Mouse (Mus musculus) embryonic facial prominence, embryonic 12.5 days (tissue): ENCODE data around the gene Khdc4. TPM values are rescaled to one million over a fixed set of nuclear protein-coding genes. Genes with fewer than 3 reads are reported as not detected.
A peak's percentile ranks its signal among the peaks of the same experiment; 100 is the strongest.
"Not testable (repeated sequence)": the region's sequence is repeated elsewhere in the genome, so short reads cannot be mapped to it uniquely, and the experiment has no call there.

Experiments
- ATAC-seq: fragments of 200-750 bp; cut with Nextera tagmentation; 2 replicates; pipeline ENCODE4 v1.8.0; 2017; ENCODE audit not compliant: insufficient number of reproducible peaks, insufficient read depth, low FRiP score, low TSS enrichment
- H3K27ac ChIP-seq: fragments of 300-500 bp; sonication (generic); 2 replicates; pipeline ENCODE4 v1.5.1; 2016; ENCODE audit warnings: mild to moderate bottlenecking
- H3K27me3 ChIP-seq: fragments of 300-500 bp; sonication (generic); 2 replicates; pipeline ENCODE4 v1.6.1; 2016; ENCODE audit warnings: mild to moderate bottlenecking, moderate library complexity
- H3K36me3 ChIP-seq: fragments of 300-500 bp; sonication (generic); 2 replicates; pipeline ENCODE4 v1.6.1; 2016; ENCODE audit warnings: mild to moderate bottlenecking
- H3K4me1 ChIP-seq: fragments of 300-500 bp; sonication (generic); 2 replicates; pipeline ENCODE4 v1.6.1; 2016
- H3K4me2 ChIP-seq: fragments of 300-500 bp; sonication (generic); replicated peaks from 2 replicates; pipeline ENCODE4 v1.6.1; 2016; ENCODE audit warnings: mild to moderate bottlenecking, moderate library complexity
- H3K4me3 ChIP-seq: fragments of 300-500 bp; sonication (generic); 2 replicates; pipeline ENCODE4 v1.5.1; 2016; ENCODE audit warnings: mild to moderate bottlenecking
- H3K9ac ChIP-seq: fragments of 300-500 bp; sonication (generic); 2 replicates; pipeline ENCODE4 v1.6.1; 2016; ENCODE audit warnings: mild to moderate bottlenecking, moderate library complexity
- H3K9me3 ChIP-seq: fragments of 300-500 bp; sonication (generic); 2 replicates; pipeline ENCODE4 v1.6.1; 2016; ENCODE audit warnings: mild to moderate bottlenecking, moderate library complexity
- WGBS: fragments of 180-500 bp; shearing (Covaris S2); methylation state at CpG from one replicate; pipeline ENCODE4 v1.1.7; 2016; 5-methylcytosine and 5-hydroxymethylcytosine counted together
- polyA plus RNA-seq: library from polyadenylated mRNA; unstranded; fragments of >200 nt; fragmentation: Nextera tagmentation; extraction: Ambion mirVana; gene quantifications from 2 replicates; pipeline ENCODE4 v1.2.1, GENCODE M21; 2016

Gene Khdc4
- polyA plus RNA-seq, 1 experiment from 2014 or later = 117 TPM

GRCm38 (mm10) chr3:88701222-88701621 is 15.6 kb downstream of the Khdc4 start:
- Histone ChIP-seq H3K4me2 (no peak overlapping the region), H3K27me3 (no peaks in the 10 kb centered on the region), H3K4me1 (no peaks in the 10 kb centered on the region), H3K27ac (no peak overlapping the region), H3K9ac (no peak overlapping the region), H3K36me3 (peaks cover 81% of the 10 kb centered on the region), H3K4me3 (no peak overlapping the region), H3K9me3 (no peaks in the 10 kb centered on the region)
- 67% methylated on average over 3 of the region's 3 CpGs for WGBS
- no peak for ATAC-seq

GRCm38 (mm10) chr3:88713709-88714108 is 28.1 kb downstream of the Khdc4 start:
- Histone ChIP-seq H3K4me1 (peaks cover 14% of the 10 kb centered on the region; the same call in 1 of the 2 replicates), H3K4me2 (no peak overlapping the region), H3K9ac (no peak overlapping the region), H3K4me3 (no peak overlapping the region), H3K27ac (no peak overlapping the region), H3K27me3 (no peaks in the 10 kb centered on the region), H3K9me3 (no peaks in the 10 kb centered on the region), H3K36me3 (peaks cover 56% of the 10 kb centered on the region)
- no peak for ATAC-seq
- WGBS = 95% methylated on average over 4 of the region's 4 CpGs

- peaks cover 56% of the 10 kb centered on the region for H3K36me3 ChIP-seq
- 68% methylated on average over 2 of the region's 2 CpGs for WGBS
- no peak for ATAC-seq
Measured at GRCm38 (mm10) chr3:88714725-88715124, 29.1 kb downstream of the Khdc4 start.

GRCm38 (mm10) chr3:88715716-88716115 is 30.1 kb downstream of the Khdc4 start:
- H3K4me2 ChIP-seq, H3K27ac ChIP-seq, H3K27me3 ChIP-seq, H3K9me3 ChIP-seq, H3K4me3 ChIP-seq, H3K9ac ChIP-seq, ATAC-seq: not testable (repeated sequence)
- Histone ChIP-seq H3K4me1 (peaks cover 19% of the 10 kb centered on the region; the same call in 1 of the 2 replicates), H3K36me3 (peaks cover 56% of the 10 kb centered on the region)
- WGBS = 86% methylated on average over 5 of the region's 5 CpGs

More at GRCm38 (mm10) chr3:88714725-88715124, 29.1 kb downstream of the Khdc4 start:
- Histone ChIP-seq H3K4me2 (no peak overlapping the region), H3K9me3 (no peaks in the 10 kb centered on the region), H3K4me1 (peaks cover 19% of the 10 kb centered on the region; the same call in 1 of the 2 replicates), H3K4me3 (no peak overlapping the region), H3K27ac (no peak overlapping the region; the same call in 1 of the 2 replicates), H3K27me3 (no peaks in the 10 kb centered on the region), H3K9ac (no peak overlapping the region)

GRCm38 (mm10) chr3:88716399-88717197 is 31.0 kb downstream of the Khdc4 start, which contains the start of gene Rit1:
Gene Rit1, plus strand, starts transcription at chr3:88716838.
- peak within 1 kb of the TSS; percentile 78 for H3K4me2 ChIP-seq
- H3K9ac ChIP-seq = peak within 1 kb of the TSS; percentile 76
- ATAC-seq = peak; percentile 93
- H3K4me1 ChIP-seq = peaks cover 19% of the 10 kb centered on the region; the same call in 1 of the 2 replicates
- no peaks in the 10 kb centered on the region for H3K27me3 ChIP-seq
- WGBS = 3% methylated on average over 27 of the region's 27 CpGs
- H3K27ac ChIP-seq = peak within 1 kb of the TSS; percentile 73
- H3K4me3 ChIP-seq = peak within 1 kb of the TSS; percentile 78
- H3K36me3 ChIP-seq = peaks cover 53% of the 10 kb centered on the region
- no peaks in the 10 kb centered on the region for H3K9me3 ChIP-seq

GRCm38 (mm10) chr3:88717198-88717798 is 31.7 kb downstream of the Khdc4 start:
- peaks cover 47% of the 10 kb centered on the region for H3K36me3 ChIP-seq
- peak overlapping the region; percentile 78 for H3K4me3 ChIP-seq
- peak overlapping the region; percentile 73 for H3K27ac ChIP-seq
- 9% methylated on average over 9 of the region's 9 CpGs for WGBS
- H3K27me3 ChIP-seq = no peaks in the 10 kb centered on the region
- H3K9me3 ChIP-seq = no peaks in the 10 kb centered on the region
- ATAC-seq = peak; percentile 70
- peak overlapping the region; percentile 78 for H3K4me2 ChIP-seq
- peaks cover 19% of the 10 kb centered on the region; the same call in 1 of the 2 replicates for H3K4me1 ChIP-seq
- peak overlapping the region; percentile 76 for H3K9ac ChIP-seq

- no peaks in the 10 kb centered on the region for H3K9me3 ChIP-seq
- H3K4me2 ChIP-seq = peak overlapping the region; percentile 37
- WGBS = 58% methylated on average over 1 of the region's 1 CpGs
- no peaks in the 10 kb centered on the region for H3K27me3 ChIP-seq
- H3K36me3 ChIP-seq = peaks cover 41% of the 10 kb centered on the region
- H3K4me1 ChIP-seq = peaks cover 19% of the 10 kb centered on the region; the same call in 1 of the 2 replicates
- peak overlapping the region; percentile 20; the same call in 1 of the 2 replicates for H3K9ac ChIP-seq
- no peak for ATAC-seq
- H3K4me3 ChIP-seq = peak overlapping the region; percentile 13
- H3K27ac ChIP-seq = 0 out of 2 replicates have a peak overlapping the region, but pooled peaks have one; percentile 41
Measured at GRCm38 (mm10) chr3:88717831-88718230, 32.2 kb downstream of the Khdc4 start.

- ATAC-seq = no peak
- H3K27me3 ChIP-seq = no peaks in the 10 kb centered on the region
- H3K4me1 ChIP-seq = peaks cover 19% of the 10 kb centered on the region; the same call in 1 of the 2 replicates
- no peak overlapping the region for H3K4me2 ChIP-seq
- WGBS = 85% methylated on average over 2 of the region's 2 CpGs
- H3K9ac ChIP-seq = no peak overlapping the region
- H3K9me3 ChIP-seq = no peaks in the 10 kb centered on the region
- no peak overlapping the region for H3K4me3 ChIP-seq
- H3K36me3 ChIP-seq = peaks cover 41% of the 10 kb centered on the region
- H3K27ac ChIP-seq = no peak overlapping the region
Measured at GRCm38 (mm10) chr3:88719098-88719497, 33.5 kb downstream of the Khdc4 start.

GRCm38 (mm10) chr3:88736556-88736955 is 51.0 kb downstream of the Khdc4 start:
- H3K9ac ChIP-seq = no peak overlapping the region
- H3K27ac ChIP-seq = no peak overlapping the region
- H3K4me1 ChIP-seq = no peaks in the 10 kb centered on the region
- no peaks in the 10 kb centered on the region for H3K27me3 ChIP-seq
- no peaks in the 10 kb centered on the region for H3K9me3 ChIP-seq
- 93% methylated on average over 2 of the region's 2 CpGs for WGBS
- no peak overlapping the region for H3K4me2 ChIP-seq
- no peak overlapping the region for H3K4me3 ChIP-seq
- peaks cover 1% of the 10 kb centered on the region for H3K36me3 ChIP-seq
- no peak for ATAC-seq

- Histone ChIP-seq H3K9ac (no peak overlapping the region), H3K27ac (no peak overlapping the region), H3K36me3 (peaks cover 3% of the 10 kb centered on the region), H3K4me2 (no peak overlapping the region), H3K4me3 (no peak overlapping the region), H3K27me3 (no peaks in the 10 kb centered on the region), H3K4me1 (no peaks in the 10 kb centered on the region), H3K9me3 (no peaks in the 10 kb centered on the region)
- no peak for ATAC-seq
- WGBS = 55% methylated on average over 3 of the region's 3 CpGs
Measured at GRCm38 (mm10) chr3:88738641-88739040, 53.0 kb downstream of the Khdc4 start.

- no peak overlapping the region for H3K4me2 ChIP-seq
- 96% methylated on average over 3 of the region's 3 CpGs for WGBS
- H3K36me3 ChIP-seq = peaks cover 6% of the 10 kb centered on the region
- no peak overlapping the region for H3K4me3 ChIP-seq
- H3K9ac ChIP-seq = no peak overlapping the region
- no peak overlapping the region for H3K27ac ChIP-seq
- H3K9me3 ChIP-seq = no peaks in the 10 kb centered on the region
- no peak for ATAC-seq
- no peaks in the 10 kb centered on the region for H3K27me3 ChIP-seq
- no peaks in the 10 kb centered on the region for H3K4me1 ChIP-seq
Measured at GRCm38 (mm10) chr3:88740147-88740546, 54.5 kb downstream of the Khdc4 start.

- Histone ChIP-seq H3K9ac (no peak overlapping the region), H3K4me1 (no peaks in the 10 kb centered on the region), H3K27me3 (no peaks in the 10 kb centered on the region), H3K4me2 (no peak overlapping the region), H3K4me3 (no peak overlapping the region), H3K9me3 (peaks cover 19% of the 10 kb centered on the region), H3K27ac (no peak overlapping the region), H3K36me3 (peaks cover 46% of the 10 kb centered on the region)
- no peak for ATAC-seq
- WGBS = 89% methylated on average over 9 of the region's 9 CpGs
Measured at GRCm38 (mm10) chr3:88745534-88745933, 59.9 kb downstream of the Khdc4 start.
